Mouse (Mus musculus): ENCODE results near the gene Zfp131. TPM values are rescaled to one million over a fixed set of nuclear protein-coding genes. Genes with fewer than 3 reads are reported as not detected.
A peak's percentile ranks its signal among the peaks of the same experiment; 100 is the strongest.

Gene Zfp131
- polyA plus RNA-seq, 1 experiment from 2014 or later: 43.8 TPM

DNA sequence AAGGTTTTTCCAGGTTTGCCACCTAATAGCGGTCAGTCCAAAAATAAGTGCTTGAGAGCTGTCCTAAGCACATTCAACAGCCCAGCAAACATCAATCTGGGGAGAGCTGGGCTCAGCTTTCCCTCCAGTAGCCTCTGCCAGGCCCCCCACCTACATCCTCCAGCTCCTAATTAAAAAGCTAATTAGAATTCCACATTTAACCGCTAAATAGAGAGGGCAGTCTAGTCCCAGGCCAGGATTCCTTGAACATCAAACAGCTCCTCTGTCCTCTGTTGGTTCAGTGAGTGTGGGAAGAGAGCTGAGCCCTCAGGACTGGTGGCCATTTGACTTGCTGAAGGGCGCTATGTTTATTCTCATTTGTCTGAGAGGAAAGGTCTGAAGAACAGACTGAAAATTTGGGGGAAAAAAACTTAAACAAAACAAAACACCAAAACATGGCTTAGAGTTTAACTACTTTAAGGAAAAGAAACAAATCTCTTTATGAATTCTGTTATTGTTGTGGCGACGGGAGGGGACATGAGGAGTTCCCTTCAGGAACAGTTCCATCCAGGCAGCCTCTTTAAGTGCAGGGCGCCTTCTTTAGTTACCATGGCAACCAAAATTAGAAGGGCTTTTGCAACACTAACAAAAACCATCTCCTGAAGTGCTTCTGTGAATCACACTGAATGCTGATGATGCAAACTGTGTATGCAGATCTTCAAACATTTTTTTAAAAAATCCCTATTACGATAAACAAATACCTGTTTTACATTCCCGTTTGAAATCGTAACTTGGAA lies 36.6 kb downstream of the Zfp131 start:
- Histone ChIP-seq H3K4me2 (replicated peaks) (peak overlapping the region; percentile 96; the same call in 1 of the 2 replicates), H3K27ac (no peak overlapping the region), H3K27me3 (no peaks in the 10 kb centered on the region), H3K9me3 (no peaks in the 10 kb centered on the region), H3K9ac (replicated peaks) (no peak overlapping the region), H3K36me3 (peaks cover under 1% of the 10 kb centered on the region; the same call in 1 of the 2 replicates), H3K4me1 (replicated peaks) (peaks cover 23% of the 10 kb centered on the region), H3K4me3 (replicated peaks) (no peak overlapping the region; the same call in 1 of the 2 replicates)
- 35% methylated on average over 9 of the region's 9 CpGs for WGBS
- ATAC-seq: peak; percentile 21; the same call in 1 of the 2 replicates

DNA sequence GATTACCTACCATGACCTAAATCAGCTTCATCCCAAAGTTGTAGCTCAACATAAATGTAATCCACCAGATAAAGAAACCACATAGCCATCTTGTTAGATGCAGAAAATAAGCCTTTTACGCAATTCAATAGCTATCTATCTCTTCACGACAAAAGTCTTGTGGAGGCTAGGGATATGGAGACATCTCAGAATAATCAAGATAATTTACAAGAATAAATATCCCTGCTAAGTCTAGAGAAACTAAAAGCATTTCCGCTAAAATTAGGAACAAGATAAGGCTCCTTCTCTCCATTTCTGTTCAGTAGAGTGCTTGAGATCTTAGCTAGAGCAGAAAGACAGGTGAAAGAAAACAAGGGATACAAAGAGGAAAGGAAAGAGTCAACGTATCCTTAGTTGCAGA lies 43.8 kb downstream of the Zfp131 start:
- H3K27ac ChIP-seq: no peak overlapping the region
- no peak overlapping the region for H3K9ac ChIP-seq (replicated peaks)
- no peak overlapping the region for H3K4me3 ChIP-seq (replicated peaks)
- no peaks in the 10 kb centered on the region for H3K36me3 ChIP-seq
- H3K4me2 ChIP-seq (replicated peaks): no peak overlapping the region
- peaks cover 8% of the 10 kb centered on the region for H3K4me1 ChIP-seq (replicated peaks)
- 93% methylated on average over 4 of the region's 4 CpGs for WGBS
- ATAC-seq: no peak
- H3K27me3 ChIP-seq: no peaks in the 10 kb centered on the region
- no peaks in the 10 kb centered on the region for H3K9me3 ChIP-seq

DNA sequence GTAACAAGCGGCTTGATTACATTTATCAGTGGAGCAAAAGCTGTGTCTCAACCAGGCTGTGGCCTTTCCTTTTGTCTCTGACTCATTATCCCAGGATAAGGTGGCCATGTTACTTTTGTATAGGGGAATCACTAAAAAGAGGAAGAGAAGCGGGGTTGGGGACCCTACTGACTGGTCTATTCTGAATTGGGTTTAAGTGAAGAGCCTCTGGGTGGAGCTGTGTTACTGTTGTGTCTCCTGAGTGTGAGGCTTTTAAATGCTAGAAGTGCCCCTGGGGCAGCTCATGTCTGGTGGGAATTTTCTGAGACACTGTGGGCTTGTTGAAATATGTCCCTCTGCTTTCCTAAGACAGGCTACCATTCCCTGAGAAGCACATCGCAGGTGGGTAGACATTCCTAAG lies 47.2 kb downstream of the Zfp131 start:
- Histone ChIP-seq H3K4me2 (replicated peaks) (no peak overlapping the region), H3K27me3 (no peaks in the 10 kb centered on the region), H3K27ac (no peak overlapping the region), H3K4me1 (replicated peaks) (peaks cover 19% of the 10 kb centered on the region), H3K4me3 (replicated peaks) (no peak overlapping the region), H3K36me3 (no peaks in the 10 kb centered on the region), H3K9me3 (no peaks in the 10 kb centered on the region), H3K9ac (replicated peaks) (no peak overlapping the region)
- WGBS: 73% methylated on average over 3 of the region's 3 CpGs
- no peak for ATAC-seq

DNA sequence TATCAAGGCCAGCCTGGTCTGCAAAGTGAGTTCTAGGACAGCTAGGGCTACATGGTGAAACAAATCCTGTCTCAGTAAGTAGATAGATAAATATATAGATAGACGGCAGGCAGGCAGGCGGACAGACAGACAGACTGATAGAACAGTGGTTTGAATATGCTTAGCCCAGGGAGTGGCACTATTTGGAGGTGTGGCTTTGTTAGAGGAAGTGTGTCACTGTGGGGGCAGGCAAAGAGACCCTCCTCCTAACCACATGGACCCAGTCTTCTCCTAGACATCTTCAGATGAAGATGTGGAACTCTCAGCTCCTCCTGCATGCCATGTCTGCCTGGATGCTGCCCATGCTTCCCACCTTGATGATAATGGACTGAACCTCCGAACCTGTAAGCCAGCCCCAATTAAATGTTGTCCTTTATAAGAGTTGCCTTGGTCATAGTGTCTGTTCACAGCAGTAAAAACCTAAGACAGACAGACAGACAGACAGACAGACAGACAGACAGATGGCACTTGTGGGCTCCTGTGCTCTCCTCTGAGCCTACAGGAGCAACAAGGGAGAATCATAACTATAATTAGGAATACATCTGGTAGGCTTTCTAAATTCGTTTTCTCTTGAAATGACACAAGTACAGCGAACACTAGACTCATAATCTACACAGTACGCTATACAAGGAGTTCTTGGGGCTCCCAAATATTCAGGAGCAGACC lies 47.8 kb downstream of the Zfp131 start:
- Histone ChIP-seq H3K9me3 (no peaks in the 10 kb centered on the region), H3K36me3 (no peaks in the 10 kb centered on the region)
- 88% methylated on average over 6 of the region's 6 CpGs for WGBS

DNA sequence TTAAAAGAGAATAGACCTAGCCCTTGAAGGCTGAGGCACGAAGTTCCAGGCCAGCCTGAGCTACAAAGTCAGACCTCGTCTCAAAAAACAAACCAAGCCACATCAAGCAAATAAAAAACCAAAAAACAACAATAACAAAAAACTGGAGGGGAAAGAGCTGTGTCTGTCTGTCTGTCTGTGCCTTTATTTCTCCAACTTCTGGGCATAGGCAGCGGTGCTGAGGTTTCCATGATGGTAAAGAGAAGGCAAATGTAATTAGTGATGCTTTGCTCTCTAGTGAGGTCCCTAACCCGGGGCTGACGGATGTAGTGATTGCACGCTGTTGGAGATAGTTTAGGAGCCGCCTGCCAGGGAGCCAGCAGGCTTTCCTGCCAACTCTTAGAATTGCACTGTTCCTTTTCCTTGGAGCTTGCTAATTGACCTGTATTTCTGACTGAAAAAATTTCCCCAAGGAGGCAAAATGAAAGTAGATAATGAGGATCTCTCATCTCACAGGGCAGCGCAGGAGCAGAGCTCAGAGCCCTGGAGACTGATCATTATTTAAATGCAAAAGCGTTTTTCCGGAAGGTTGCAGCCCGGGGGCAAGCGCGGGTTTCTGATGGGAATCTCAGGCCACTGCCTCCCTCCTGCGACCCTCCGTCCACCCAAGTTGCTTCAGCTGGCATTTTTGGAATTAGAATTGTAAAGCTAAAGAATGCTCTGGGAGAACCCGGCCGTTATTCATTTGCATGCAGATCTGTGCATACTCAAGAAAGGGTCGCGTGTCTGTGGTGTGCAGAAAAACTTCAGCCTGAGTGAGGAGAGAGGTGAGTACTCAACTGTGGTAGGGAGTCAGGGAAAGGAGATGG lies 49.1 kb downstream of the Zfp131 start:
- peak overlapping the region; percentile 27 for H3K4me3 ChIP-seq (replicated peaks)
- H3K27ac ChIP-seq: peak overlapping the region; percentile 53
- no peaks in the 10 kb centered on the region for H3K9me3 ChIP-seq
- H3K27me3 ChIP-seq: no peaks in the 10 kb centered on the region
- peak overlapping the region; percentile 53 for H3K4me2 ChIP-seq (replicated peaks)
- no peaks in the 10 kb centered on the region for H3K36me3 ChIP-seq
- peak overlapping the region; percentile 53 for H3K9ac ChIP-seq (replicated peaks)
- peak; percentile 77 for ATAC-seq
- 4% methylated on average over 19 of the region's 19 CpGs for WGBS
- peaks cover 19% of the 10 kb centered on the region for H3K4me1 ChIP-seq (replicated peaks)

More for the DNA sequence above, 47.8 kb downstream of the Zfp131 start:
- ATAC-seq: no peak
- Histone ChIP-seq H3K4me3 (replicated peaks) (no peak overlapping the region), H3K27me3 (no peaks in the 10 kb centered on the region), H3K4me1 (replicated peaks) (peaks cover 19% of the 10 kb centered on the region), H3K9ac (replicated peaks) (no peak overlapping the region), H3K4me2 (replicated peaks) (no peak overlapping the region), H3K27ac (no peak overlapping the region)

DNA sequence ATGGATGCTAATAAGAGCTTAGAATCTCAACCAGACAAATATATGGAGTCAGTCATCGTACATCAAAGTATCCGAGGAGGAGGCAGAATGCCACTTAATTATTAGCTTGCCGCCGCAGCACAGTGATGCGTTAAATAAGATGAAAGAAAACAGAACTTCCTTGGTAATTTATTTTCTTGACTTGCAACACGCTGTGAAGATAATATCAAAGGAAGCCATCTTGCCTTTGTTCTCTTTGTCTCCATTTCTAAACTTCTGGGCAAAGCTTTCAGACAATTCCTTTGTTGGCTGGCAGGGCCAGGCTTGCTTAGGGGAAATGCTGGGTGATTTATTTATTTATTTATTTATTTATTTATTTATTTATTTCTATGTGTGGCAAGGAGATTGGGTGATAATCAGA lies 59.2 kb downstream of the Zfp131 start:
- peaks cover 4% of the 10 kb centered on the region for H3K4me1 ChIP-seq (replicated peaks)
- 41% methylated on average over 6 of the region's 6 CpGs for WGBS
- H3K27me3 ChIP-seq: no peaks in the 10 kb centered on the region
- H3K36me3 ChIP-seq: no peaks in the 10 kb centered on the region
- no peak for ATAC-seq
- no peak overlapping the region for H3K4me3 ChIP-seq (replicated peaks)
- H3K4me2 ChIP-seq (replicated peaks): no peak overlapping the region
- no peak overlapping the region for H3K9ac ChIP-seq (replicated peaks)
- H3K9me3 ChIP-seq: no peaks in the 10 kb centered on the region
- no peak overlapping the region for H3K27ac ChIP-seq

DNA sequence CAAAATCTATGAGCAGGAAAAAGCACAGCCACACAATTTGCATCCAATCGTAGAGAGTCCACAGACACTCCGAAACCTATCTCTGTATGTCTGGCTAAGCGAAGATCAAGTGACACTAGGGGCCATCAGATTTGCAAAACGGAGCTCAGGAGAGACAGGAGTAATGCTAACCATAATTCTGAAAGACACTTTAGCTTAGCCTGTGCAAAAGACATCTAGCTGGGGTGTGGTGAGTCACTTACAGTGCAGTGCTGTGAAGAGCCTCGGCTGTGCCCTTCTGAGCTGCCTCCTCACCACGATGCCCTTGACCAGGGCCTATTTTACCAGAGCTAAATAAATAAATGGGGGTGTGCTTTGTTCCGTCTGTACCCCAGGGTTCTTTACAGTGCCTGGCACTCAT lies 61.3 kb downstream of the Zfp131 start:
- no peak overlapping the region for H3K27ac ChIP-seq
- peaks cover 4% of the 10 kb centered on the region for H3K4me1 ChIP-seq (replicated peaks)
- H3K9ac ChIP-seq (replicated peaks): no peak overlapping the region
- H3K4me2 ChIP-seq (replicated peaks): no peak overlapping the region
- no peaks in the 10 kb centered on the region for H3K9me3 ChIP-seq
- WGBS: 93% methylated on average over 7 of the region's 7 CpGs
- H3K27me3 ChIP-seq: no peaks in the 10 kb centered on the region
- ATAC-seq: no peak
- no peaks in the 10 kb centered on the region for H3K36me3 ChIP-seq
- no peak overlapping the region for H3K4me3 ChIP-seq (replicated peaks)

DNA sequence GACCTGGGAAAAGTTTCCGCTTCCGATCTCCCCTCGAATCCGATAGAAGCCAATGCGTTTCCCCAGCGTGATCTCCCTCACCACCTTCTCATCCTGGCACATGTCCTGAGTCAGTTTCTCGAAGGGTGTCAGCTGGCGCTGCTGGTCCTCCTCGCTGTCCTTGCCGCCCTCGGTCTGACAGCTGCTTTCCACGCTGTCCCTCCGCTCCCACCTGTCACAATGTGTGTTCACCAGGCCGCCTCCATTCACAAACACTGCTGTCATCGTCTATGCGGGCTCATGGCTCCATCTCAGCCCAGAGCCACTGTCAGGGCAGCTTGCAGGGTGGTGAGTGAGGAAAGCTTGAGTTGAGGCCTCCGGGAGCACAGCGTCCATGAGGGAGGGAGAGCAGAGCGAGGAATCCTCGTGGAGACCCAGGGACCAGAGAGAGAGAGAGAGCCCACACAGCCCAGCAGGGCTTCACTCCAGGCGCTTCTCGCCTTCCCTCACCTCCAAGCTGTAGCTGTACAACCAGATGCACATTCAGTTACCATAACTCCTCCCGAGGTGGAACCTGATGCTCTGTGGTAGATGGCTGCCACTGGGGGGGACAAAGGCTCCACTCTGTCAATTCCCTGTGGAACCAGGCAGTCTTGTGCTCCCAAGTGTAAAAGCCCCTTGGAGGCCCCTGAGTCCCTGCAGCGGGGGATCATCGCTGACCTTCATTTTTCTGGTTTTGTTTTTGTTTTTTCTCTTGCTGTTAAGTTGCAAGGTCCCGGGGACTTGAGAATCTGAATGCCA lies 62.9 kb downstream of the Zfp131 start:
- no peak overlapping the region for H3K4me3 ChIP-seq (replicated peaks)
- no peaks in the 10 kb centered on the region for H3K36me3 ChIP-seq
- no peak overlapping the region for H3K4me2 ChIP-seq (replicated peaks)
- H3K9me3 ChIP-seq: no peaks in the 10 kb centered on the region
- no peak overlapping the region for H3K27ac ChIP-seq
- peak; percentile 38; the same call in 1 of the 2 replicates for ATAC-seq
- H3K4me1 ChIP-seq (replicated peaks): peaks cover 4% of the 10 kb centered on the region
- WGBS: 65% methylated on average over 26 of the region's 26 CpGs
- no peaks in the 10 kb centered on the region for H3K27me3 ChIP-seq
- H3K9ac ChIP-seq (replicated peaks): 0 out of 2 replicates have a peak overlapping the region, but pooled peaks have one; percentile 26

DNA sequence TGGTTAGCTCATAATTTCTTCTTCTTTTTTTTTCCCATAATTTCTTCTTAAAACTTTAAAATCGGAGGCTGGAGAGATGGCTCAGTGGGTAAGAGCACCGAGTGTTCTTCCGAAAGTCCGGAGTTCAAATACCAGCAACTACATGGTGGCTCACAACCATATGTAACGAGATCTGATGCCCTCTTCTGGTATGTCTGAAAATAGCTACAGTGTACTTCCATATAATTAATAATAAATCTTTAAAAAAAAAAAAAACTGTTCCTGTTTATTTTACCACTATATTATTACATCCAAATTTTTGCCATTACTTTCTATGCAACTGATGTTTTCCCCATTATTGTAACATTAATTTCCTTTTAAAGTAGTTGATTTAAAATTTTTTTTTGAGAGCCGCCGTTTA lies 66.1 kb downstream of the Zfp131 start:
- ATAC-seq: no peak
- no peak overlapping the region for H3K9ac ChIP-seq (replicated peaks)
- WGBS: 88% methylated on average over 7 of the region's 7 CpGs

DNA sequence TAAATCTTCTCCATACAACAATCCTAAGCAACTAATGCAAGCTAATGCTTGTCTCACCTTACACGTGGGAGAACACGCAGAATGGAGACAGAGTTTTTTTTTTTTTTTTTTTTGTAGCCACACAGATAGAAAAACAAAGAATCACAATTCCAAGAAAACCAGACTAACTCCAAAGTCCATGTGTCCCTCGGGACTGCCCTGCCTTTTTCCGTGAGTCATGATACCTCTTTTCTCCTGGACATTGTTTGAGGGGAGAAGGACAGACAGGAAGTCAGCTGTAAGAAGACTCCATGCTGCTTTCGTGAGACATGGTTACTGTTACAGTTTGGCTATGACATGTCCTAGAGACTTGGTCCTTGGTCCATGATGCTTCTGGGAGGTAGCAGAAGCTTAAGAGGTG lies 67.3 kb downstream of the Zfp131 start:
- Histone ChIP-seq H3K4me1 (replicated peaks) (peaks cover 4% of the 10 kb centered on the region), H3K4me2 (replicated peaks) (no peak overlapping the region), H3K9ac (replicated peaks) (no peak overlapping the region), H3K27ac (no peak overlapping the region), H3K36me3 (no peaks in the 10 kb centered on the region), H3K27me3 (no peaks in the 10 kb centered on the region), H3K4me3 (replicated peaks) (no peak overlapping the region), H3K9me3 (no peaks in the 10 kb centered on the region)
- ATAC-seq: no peak
- WGBS: 88% methylated on average over 5 of the region's 5 CpGs

More for the DNA sequence above, 66.1 kb downstream of the Zfp131 start:
- Histone ChIP-seq H3K4me3 (replicated peaks) (no peak overlapping the region), H3K4me1 (replicated peaks) (peaks cover 4% of the 10 kb centered on the region), H3K9me3 (no peaks in the 10 kb centered on the region), H3K4me2 (replicated peaks) (no peak overlapping the region), H3K27ac (no peak overlapping the region), H3K36me3 (no peaks in the 10 kb centered on the region), H3K27me3 (no peaks in the 10 kb centered on the region)

DNA sequence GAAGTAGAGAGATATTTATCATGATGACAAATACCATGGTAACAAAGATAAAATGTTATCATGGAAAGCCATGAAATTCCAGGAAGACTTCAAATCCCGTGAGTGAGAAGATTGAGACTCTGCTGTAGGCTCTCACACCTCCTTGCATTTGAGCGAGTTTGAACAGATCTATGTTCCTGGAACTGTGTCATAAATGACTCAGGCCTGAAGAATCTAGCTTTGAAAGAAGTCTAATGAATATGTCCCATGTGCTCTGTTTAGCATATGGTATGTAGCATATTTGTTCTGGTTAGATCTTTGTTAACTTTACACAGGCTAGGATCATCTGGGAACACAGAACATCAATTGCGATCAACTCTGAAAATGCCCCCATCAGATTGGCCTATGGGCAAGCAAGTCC lies 68.2 kb downstream of the Zfp131 start:
- no peaks in the 10 kb centered on the region for H3K27me3 ChIP-seq
- H3K9ac ChIP-seq (replicated peaks): no peak overlapping the region
- ATAC-seq: no peak
- H3K4me1 ChIP-seq (replicated peaks): no peaks in the 10 kb centered on the region
- H3K4me2 ChIP-seq (replicated peaks): no peak overlapping the region
- no peak overlapping the region for H3K4me3 ChIP-seq (replicated peaks)
- H3K27ac ChIP-seq: no peak overlapping the region
- H3K36me3 ChIP-seq: no peaks in the 10 kb centered on the region
- no peaks in the 10 kb centered on the region for H3K9me3 ChIP-seq
- WGBS: 90% methylated on average over 3 of the region's 3 CpGs

Measured in midbrain, embryonic 13.5 days (tissue).